Mouse (Mus musculus) small intestine, adult 2 months (tissue): ENCODE measurements around the gene Mllt11. TPM values are rescaled to one million over a fixed set of nuclear protein-coding genes. Genes with fewer than 3 reads are reported as not detected.

ENCODE experiments used
- H3K27ac ChIP-seq: fragments of 200-500 bp; 2 replicates; pipeline ENCODE4 v1.5.1; 2012; ENCODE audit warnings: low read depth, low read length, control low read depth, inconsistent platforms; ENCODE audit not compliant: insufficient read depth
- H3K27me3 ChIP-seq: fragments of 200-500 bp; 2 replicates; pipeline ENCODE4 v1.6.1; 2012; ENCODE audit warnings: mild to moderate bottlenecking, moderate library complexity, low read length, inconsistent platforms; ENCODE audit not compliant: control insufficient read depth, insufficient read depth
- H3K36me3 ChIP-seq: fragments of 200-500 bp; 2 replicates; pipeline ENCODE4 v1.6.1; 2012; ENCODE audit warnings: mild to moderate bottlenecking, low read length, control low read depth, inconsistent platforms; ENCODE audit not compliant: control insufficient read depth, insufficient read depth
- H3K4me1 ChIP-seq: fragments of 200-500 bp; 2 replicates; pipeline ENCODE4 v1.6.1; 2012; ENCODE audit warnings: low read length, inconsistent platforms, mixed read lengths; ENCODE audit not compliant: control insufficient read depth, insufficient read depth, insufficient read length
- H3K4me3 ChIP-seq: fragments of 200-500 bp; 2 replicates; pipeline ENCODE4 v1.5.1; 2012; ENCODE audit warnings: low read depth, mild to moderate bottlenecking, control low read depth, inconsistent platforms, low read length, moderate library complexity
- CTCF ChIP-seq: fragments of 200-500 bp; IDR thresholded peaks from 2 replicates; pipeline ENCODE4 v1.5.1; 2012; ENCODE audit warnings: low read depth, mild to moderate bottlenecking, control low read depth, inconsistent platforms, low read length, moderate library complexity, mixed read lengths; ENCODE audit not compliant: insufficient replicate concordance, insufficient read length; ENCODE audit errors: extremely low read depth
- POLR2A ChIP-seq: fragments of 200-500 bp; IDR thresholded peaks from 2 replicates; pipeline ENCODE4 v1.6.1; 2012; ENCODE audit warnings: low read depth, mild to moderate bottlenecking, control low read depth, inconsistent platforms, low read length, moderate library complexity
- WGBS: fragments of 180-500 bp; shearing (Covaris S2); methylation state at CpG from one replicate; pipeline ENCODE4 v1.1.7; 2018; 5-methylcytosine and 5-hydroxymethylcytosine counted together
- polyA plus RNA-seq: library from polyadenylated mRNA; depleted of rRNA; stranded (reverse); fragments of >200 nt; gene quantifications from 2 replicates; pipeline ENCODE4 v1.2.3, GENCODE M21; 2012

The Mllt11 gene
- polyA plus RNA-seq, 1 experiment: 13.1 TPM

DNA sequence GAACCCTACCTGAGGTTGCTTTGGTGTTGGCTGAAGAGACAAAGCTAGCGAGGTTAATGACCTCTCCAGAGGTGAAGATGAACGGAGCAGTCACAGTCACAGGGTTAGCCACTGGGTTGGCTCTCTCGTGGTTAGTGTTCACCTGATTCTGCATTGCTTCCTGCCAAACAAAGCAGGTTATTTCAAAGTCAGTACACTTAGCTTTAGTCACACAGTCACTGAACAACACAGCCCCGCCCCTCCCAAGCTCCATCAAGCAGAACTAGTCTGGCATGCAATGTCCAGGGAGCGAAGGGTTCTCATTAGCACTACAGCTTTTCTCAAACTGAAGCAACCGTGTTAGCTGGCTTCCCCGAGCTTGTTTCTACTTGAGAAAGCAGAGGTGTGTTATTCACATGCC is 31.8 kb downstream of the Mllt11 start:
- no peaks in the 10 kb centered on the region for H3K27me3 ChIP-seq
- no peak overlapping the region for H3K4me3 ChIP-seq
- peaks cover 78% of the 10 kb centered on the region for H3K36me3 ChIP-seq
- no peaks in the 10 kb centered on the region for H3K4me1 ChIP-seq
- H3K27ac ChIP-seq: no peak overlapping the region
- 85% methylated on average over 7 of the region's 7 CpGs for WGBS
- TF ChIP-seq CTCF (no peak), POLR2A (no peak)

DNA sequence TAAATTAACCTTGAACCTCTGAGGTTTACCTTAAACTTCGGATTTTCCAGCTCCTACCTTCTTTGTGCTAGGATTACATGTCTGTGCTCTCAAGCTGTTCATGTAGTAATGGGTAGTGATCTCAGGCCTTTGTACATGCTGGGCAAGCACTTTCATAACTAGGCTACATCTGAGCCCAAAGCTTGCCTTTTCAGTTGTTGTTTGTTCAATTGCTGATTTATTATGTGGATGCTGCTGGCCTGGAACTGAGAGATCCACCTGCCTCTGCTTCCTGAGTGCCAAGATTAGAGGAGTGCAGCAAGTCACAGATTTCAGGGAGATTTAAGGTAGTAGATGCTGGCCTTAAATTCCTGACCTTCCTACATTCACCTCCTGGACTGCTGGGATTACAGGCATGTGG is 32.9 kb downstream of the Mllt11 start:
- no peaks in the 10 kb centered on the region for H3K27me3 ChIP-seq
- TF ChIP-seq POLR2A (no peak), CTCF (no peak)
- H3K27ac ChIP-seq: no peak overlapping the region
- 79% methylated on average over 1 of the region's 1 CpGs for WGBS
- H3K36me3 ChIP-seq: peaks cover 78% of the 10 kb centered on the region
- no peak overlapping the region for H3K4me3 ChIP-seq
- H3K4me1 ChIP-seq: no peaks in the 10 kb centered on the region

DNA sequence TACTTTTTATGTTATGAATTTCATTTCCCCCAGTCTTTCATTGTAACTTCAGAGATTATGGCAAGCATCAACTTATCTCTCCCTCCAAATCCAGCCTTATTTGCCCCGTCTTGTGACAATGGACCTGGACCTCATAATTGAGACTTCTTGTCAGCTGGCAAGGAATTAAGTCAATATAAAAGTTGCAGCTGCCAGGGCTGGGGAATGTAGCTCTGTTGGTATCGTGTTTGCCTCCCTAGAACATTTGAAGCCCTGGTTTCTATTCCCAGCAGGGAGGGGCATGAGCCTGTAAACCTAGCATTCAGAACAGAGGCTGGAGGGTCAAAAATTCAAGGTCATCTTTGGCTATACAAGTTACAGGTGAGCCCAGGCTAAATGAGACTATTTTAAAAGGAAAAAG is 36.2 kb downstream of the Mllt11 start:
- no peak overlapping the region for H3K27ac ChIP-seq
- WGBS: 48% methylated on average over 2 of the region's 2 CpGs
- H3K4me1 ChIP-seq: no peaks in the 10 kb centered on the region
- H3K4me3 ChIP-seq: no peak overlapping the region
- H3K27me3 ChIP-seq: no peaks in the 10 kb centered on the region
- H3K36me3 ChIP-seq: peaks cover 65% of the 10 kb centered on the region
- no peak for TF ChIP-seq POLR2A
- no peak for TF ChIP-seq CTCF

DNA sequence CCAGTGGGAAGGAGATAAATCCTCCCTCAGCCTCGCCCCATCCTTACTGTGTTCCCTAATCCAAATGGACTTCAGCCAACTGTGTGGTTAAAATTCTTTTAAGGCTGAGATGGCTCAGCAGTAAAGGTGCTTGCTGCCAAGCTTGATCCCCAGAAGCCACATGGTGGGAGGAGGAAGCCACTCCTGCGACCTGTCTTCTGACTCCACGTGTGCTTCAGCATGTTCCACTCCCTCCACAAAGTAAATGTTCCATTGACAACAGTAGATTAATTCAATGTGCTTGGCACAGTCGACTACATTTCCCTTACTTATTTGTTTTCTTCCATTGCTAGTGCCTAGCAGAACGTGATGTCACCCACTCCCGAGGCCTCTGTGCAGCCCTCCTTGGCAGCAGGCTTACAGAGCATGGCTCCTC is 37.2 kb downstream of the Mllt11 start:
- Histone ChIP-seq H3K36me3 (peaks cover 64% of the 10 kb centered on the region), H3K27ac (no peak overlapping the region), H3K4me3 (no peak overlapping the region), H3K4me1 (no peaks in the 10 kb centered on the region), H3K27me3 (no peaks in the 10 kb centered on the region)
- WGBS: 68% methylated on average over 6 of the region's 6 CpGs
- TF ChIP-seq CTCF (no peak), POLR2A (no peak)

DNA sequence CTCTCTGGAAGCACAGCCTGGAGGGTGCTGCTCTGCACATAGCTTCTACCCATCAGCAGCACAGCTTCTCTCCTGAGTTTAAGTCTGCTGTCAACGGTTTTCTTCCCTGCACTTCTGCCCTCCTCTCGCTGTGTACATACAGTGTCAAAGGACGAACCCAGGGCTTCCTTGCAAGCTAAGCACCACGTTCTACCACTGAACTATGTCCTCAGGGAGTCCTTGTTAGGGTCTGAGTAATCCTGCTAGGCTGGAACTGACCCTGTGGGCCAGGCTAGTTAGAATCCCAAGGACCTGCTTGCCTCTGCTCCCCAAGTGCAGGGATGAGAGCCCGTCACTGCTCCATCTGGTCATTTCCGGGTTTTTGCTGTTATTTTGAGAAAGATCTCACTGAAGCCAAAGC is 45.1 kb downstream of the Mllt11 start:
- Histone ChIP-seq H3K27me3 (no peaks in the 10 kb centered on the region), H3K4me3 (no peak overlapping the region), H3K36me3 (peaks cover 60% of the 10 kb centered on the region), H3K27ac (no peak overlapping the region), H3K4me1 (no peaks in the 10 kb centered on the region)
- WGBS: 88% methylated on average over 6 of the region's 6 CpGs
- TF ChIP-seq POLR2A (no peak), CTCF (no peak)

DNA sequence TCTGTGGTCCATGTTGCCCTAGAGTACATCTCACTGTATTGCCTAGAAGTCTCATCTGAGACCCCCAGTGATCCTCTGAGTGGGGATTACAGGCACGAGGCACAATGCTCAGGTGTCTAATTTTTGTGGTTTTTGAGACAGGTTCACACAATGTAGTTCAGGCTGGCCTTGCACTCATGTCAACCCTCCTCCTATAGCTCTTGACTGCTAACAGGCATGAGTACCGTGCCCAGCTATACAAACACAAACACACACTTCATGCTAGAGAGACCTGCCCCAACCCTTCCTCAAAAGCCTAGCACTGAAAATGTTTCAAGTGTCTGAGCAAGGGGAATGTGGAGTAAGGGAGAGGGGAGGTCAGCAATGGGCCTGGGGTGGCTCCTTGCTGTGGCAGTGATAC is 45.9 kb downstream of the Mllt11 start:
- Histone ChIP-seq H3K27me3 (no peaks in the 10 kb centered on the region), H3K4me3 (no peak overlapping the region), H3K36me3 (peaks cover 60% of the 10 kb centered on the region), H3K4me1 (no peaks in the 10 kb centered on the region), H3K27ac (no peak overlapping the region)
- TF ChIP-seq POLR2A: no peak
- no peak for TF ChIP-seq CTCF
- 90% methylated on average over 2 of the region's 2 CpGs for WGBS

DNA sequence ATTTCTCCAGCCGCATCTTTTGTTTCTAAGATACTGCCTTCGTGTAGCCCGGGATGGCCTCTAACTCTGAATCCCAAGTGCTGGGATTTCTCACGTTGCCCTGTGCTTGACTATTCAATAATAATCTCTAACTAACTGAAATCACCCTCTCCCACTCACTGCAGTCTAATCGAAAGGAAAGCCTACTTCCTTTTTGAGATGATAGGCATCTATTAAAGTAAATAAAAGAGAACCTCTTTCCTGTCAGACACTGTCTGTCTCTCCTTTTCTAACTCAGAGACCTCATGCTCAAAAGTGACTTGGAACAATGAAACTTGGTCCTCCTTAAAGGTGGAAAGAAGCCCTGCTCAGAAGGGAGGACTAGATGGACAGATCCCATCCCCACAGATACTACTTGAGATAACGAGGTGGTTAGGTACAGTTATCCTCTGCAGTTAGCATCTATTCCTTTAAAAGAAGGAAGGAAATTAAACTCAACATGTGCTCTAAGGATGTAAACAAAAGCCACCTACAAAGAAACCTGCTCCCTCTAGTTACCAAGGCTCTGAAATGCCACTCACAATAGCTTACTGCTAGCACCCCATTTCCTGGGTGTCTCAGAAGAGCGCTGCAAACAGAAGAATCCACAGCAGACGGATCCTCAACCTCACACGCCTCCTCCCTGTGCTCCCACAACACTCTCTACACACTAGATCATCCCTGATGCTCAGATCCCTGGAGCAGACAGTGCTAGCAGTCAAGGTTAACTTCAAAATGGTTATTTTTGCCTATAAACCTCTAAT is 47.0 kb downstream of the Mllt11 start:
- peaks cover 52% of the 10 kb centered on the region for H3K36me3 ChIP-seq
- no peak overlapping the region for H3K4me3 ChIP-seq
- H3K27me3 ChIP-seq: no peaks in the 10 kb centered on the region
- 82% methylated on average over 9 of the region's 9 CpGs for WGBS
- TF ChIP-seq CTCF: no peak
- TF ChIP-seq POLR2A: no peak
- H3K27ac ChIP-seq: no peak overlapping the region
- H3K4me1 ChIP-seq: no peaks in the 10 kb centered on the region

DNA sequence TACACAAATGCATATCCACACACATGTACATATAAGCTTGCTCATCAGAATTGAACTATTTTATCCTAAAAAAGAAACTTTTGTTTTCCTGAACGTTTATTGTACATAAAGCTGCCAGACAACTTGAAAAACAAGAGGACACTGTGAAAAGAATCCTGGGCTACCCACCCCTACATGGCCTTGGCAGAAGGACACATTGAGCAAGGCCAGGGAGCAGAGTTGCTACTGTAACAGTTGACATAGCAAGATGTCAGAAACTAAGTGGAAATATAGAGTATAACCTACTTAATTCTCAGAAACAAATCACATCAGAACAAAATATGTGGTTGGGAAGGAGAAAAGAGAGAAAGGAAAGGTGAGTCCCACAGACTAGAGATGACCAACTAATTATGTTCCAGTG is 50.1 kb downstream of the Mllt11 start:
- 68% methylated on average over 1 of the region's 1 CpGs for WGBS
- H3K27ac ChIP-seq: no peak overlapping the region
- TF ChIP-seq CTCF: no peak
- no peak for TF ChIP-seq POLR2A
- no peaks in the 10 kb centered on the region for H3K27me3 ChIP-seq
- H3K4me3 ChIP-seq: no peak overlapping the region
- peaks cover 24% of the 10 kb centered on the region for H3K36me3 ChIP-seq
- H3K4me1 ChIP-seq: no peaks in the 10 kb centered on the region
